Mouse (Mus musculus): ENCODE measurements at regions not wholly inside any gene's neighbourhood (a gene's known extent, or its start where the extent isn't known, plus 50 kb on each side); places are given as distances from the start of the nearest gene placed in this dataset.

DNA sequence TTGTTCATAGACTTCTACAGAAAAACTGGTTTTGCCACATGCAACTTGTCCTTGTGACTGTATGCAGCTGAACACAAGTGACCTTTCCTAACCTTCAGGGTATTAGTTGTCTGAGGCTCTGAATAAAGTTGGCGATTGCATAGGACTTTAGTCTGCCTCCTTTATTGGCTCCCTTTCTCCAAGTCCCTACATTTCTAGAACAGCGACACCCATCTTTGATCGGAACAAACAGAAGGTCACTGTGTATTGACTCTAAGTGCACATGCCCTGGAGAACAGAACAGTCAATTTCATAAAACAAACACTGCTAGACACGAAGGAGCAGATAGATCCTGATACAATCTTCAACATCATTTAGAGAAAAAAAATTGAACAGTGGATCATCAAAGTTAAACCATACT is 60.2 kb upstream of the Rbms3 start:
- DNase-seq (ENCODE audit: low spot score): no peak
